Mouse (Mus musculus) mouse embryonic stem cell (cell line): ENCODE results near the gene Cdhr3.

Experiments used
- in situ Hi-C, 2 experiments: fragments of 300-500 bp; cut with MboI; formaldehyde crosslinking; loops; 1 replicate in 1 of 2; 3 replicates in 1 of 2; pipeline ENCODE4 v1.14.3; 2019 to 2020; ENCODE audit warnings: low sequenced_read_pairs in 2 of 2, low pct_unique_long_range_greater_than_20kb in 1 of 2, mixed read lengths in 1 of 2; ENCODE audit not compliant: unreplicated experiment in 1 of 2

Cdhr3 gene

GRCm38 (mm10) chr12:33045533-33046361 is 46.9 kb downstream of the Cdhr3 start:
- in situ Hi-C loops = no loop called here

DNA sequence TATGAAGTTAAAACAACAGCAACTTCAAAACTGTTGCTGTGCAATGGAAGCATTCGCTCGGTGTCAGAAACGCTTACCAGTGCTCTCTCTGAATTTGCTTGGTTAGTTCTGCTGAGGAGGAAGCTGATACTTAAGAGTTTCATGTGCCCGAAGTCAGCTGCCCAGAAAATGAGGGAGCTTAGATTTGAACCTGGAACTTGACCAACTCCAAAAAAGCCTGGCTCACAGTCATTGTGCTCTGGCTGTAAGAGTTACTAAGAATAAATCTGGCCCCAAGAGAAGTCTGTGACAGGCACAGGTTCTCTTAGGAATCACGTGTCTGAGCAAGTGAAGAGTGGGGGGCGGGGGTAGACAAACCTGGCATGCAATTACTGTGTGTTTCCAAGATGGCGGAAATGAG is 51.2 kb downstream of the Cdhr3 start:
- in situ Hi-C loops = no loop called here

DNA sequence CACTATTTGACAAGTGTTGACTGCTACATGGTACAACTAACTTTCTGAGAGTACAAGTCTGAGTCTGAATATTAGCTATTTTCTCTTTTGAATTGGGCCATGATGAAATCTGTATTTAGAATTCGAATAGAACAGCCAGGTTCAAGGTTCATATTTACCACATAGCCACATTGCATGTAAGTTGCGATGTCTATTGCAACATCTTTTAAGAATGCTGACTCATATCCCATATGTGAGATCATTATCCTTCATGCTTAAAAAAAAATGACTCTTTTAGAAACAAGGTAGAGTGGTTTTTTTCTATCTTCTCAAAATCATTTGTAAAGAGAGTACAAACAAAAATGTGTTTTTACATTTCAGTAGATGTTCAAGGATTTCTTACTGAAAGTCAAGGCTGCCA is 51.9 kb downstream of the Cdhr3 start:
- in situ Hi-C loops = no loop called here

DNA sequence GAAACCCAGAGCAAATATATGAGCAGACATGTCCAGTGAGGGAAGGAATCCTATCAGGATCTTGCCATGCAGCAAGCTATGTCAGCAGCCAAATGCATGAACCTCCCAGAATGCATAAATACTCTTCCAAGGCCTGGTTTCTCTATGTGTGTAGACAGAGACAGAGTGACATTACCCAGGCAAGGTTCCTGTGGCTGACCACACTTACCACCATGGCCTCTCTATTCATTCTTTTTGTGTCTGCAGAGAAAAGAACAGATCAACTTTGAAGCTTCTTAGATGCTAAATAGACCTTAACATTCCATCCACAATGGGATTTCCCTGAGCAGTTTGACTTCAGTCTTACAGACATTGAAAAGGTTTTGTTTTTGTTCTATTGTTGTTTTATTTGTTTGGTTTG is 54.0 kb downstream of the Cdhr3 start:
- in situ Hi-C loops = loop anchor here in 1 of 2 experiments (5.0 to 10.0 kb wide), 2 partner anchors 106 to 229 kb away; partner anchors contain the start of gene Atxn7l1

GRCm38 (mm10) chr12:33035719-33036521 is 56.8 kb downstream of the Cdhr3 start:
- in situ Hi-C loops = loop anchor here in 1 of 2 experiments (5.0 to 10.0 kb wide), 2 partner anchors 109 to 231 kb away; partner anchors contain the start of gene Atxn7l1

- in situ Hi-C loops = loop anchor here in 1 of 2 experiments (5.0 to 10.0 kb wide), 2 partner anchors 110 to 232 kb away; partner anchors contain the start of gene Atxn7l1
Observed at GRCm38 (mm10) chr12:33035089-33035718, 57.5 kb downstream of the Cdhr3 start.

DNA sequence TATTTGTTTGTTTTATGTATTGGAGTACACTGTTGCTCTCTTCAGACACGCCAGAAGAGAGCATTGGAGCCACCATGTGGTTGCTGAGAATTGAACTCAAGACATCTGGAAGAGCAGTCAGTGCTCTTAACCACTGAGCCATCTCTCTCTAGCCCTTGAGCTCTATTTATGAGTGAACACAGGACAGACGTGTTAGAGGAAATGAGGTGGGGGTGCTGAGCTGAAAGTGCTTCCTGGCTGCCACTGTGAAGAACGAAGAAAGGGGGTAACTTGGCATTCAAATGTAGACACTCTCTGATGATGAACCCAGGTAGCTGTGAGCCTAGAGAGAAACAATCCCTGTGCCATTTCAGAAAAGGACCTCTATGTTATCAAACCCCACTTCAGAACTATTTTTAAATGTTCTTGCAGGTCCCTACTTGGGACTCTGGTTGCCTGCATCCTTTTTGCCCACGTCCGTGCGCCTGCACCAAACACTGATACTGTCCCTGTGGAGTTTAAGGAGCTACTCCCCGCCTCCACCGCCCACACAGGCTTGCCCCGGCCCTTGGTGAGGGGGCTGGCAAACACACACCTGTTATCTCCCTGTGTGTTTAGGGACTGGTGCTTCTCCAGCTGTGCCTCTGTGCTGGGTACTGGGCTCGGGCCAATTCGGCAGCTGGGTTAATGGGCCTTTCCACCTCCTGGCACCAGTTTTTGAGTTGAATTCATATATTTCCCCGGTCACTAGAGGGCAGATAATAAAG is 58.2 kb downstream of the Cdhr3 start:
- in situ Hi-C loops = loop anchor here in 1 of 2 experiments (5.0 to 10.0 kb wide), 2 partner anchors 110 to 233 kb away; partner anchors contain the start of gene Atxn7l1

GRCm38 (mm10) chr12:33033221-33033620 is 59.5 kb downstream of the Cdhr3 start:
- in situ Hi-C loops = loop anchor here in 1 of 2 experiments (10.0 kb wide), 1 partner anchor 112 kb away; the partner anchor contains the start of gene Atxn7l1

DNA sequence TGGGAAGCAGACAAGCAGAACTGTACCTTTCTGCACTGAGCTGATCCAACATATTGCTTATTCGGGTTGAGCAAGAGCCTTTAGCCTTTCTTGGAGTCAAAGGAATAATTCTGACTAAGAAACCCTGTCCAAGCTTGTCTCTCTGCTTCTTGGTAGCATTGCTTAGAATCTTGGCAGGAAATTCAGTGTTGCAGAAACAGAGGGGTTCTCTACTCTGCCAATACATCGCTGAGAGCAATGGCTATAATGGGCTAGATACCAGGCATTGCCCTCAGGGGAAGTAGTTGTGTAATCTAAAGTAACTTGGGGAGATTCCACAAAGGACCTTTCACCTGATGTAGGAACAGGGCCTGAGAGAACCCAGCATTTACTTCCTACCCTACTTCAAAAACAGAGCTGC is 62.1 kb downstream of the Cdhr3 start:
- in situ Hi-C loops = loop anchor here in 1 of 2 experiments (10.0 kb wide), 1 partner anchor 114 kb away; the partner anchor contains the start of gene Atxn7l1

GRCm38 (mm10) chr12:33030066-33030465 is 62.6 kb downstream of the Cdhr3 start:
- in situ Hi-C loops = loop anchor here in 1 of 2 experiments (10.0 kb wide), 1 partner anchor 115 kb away; the partner anchor contains the start of gene Atxn7l1

- in situ Hi-C loops = loop anchor here in 1 of 2 experiments (5.0 to 10.0 kb wide), 2 partner anchors 116 to 239 kb away; partner anchors contain the start of gene Atxn7l1
Observed at GRCm38 (mm10) chr12:33028708-33029107, 64.0 kb downstream of the Cdhr3 start.

GRCm38 (mm10) chr12:33028109-33028691 is 64.5 kb downstream of the Cdhr3 start:
- in situ Hi-C loops = loop anchor here in 1 of 2 experiments (5.0 to 10.0 kb wide), 2 partner anchors 117 to 239 kb away; partner anchors contain the start of gene Atxn7l1

- in situ Hi-C loops = loop anchor here in 1 of 2 experiments (5.0 to 10.0 kb wide), 2 partner anchors 118 to 240 kb away; partner anchors contain the start of gene Atxn7l1
Observed at GRCm38 (mm10) chr12:33027093-33027492, 65.6 kb downstream of the Cdhr3 start.

GRCm38 (mm10) chr12:33024524-33024923 is 68.2 kb downstream of the Cdhr3 start:
- in situ Hi-C loops = loop anchor here in 1 of 2 experiments (10.0 kb wide), 1 partner anchor 120 kb away; the partner anchor contains the start of gene Atxn7l1

GRCm38 (mm10) chr12:33021751-33022150 is 70.9 kb downstream of the Cdhr3 start:
- in situ Hi-C loops = loop anchor here in 1 of 2 experiments (10.0 kb wide), 1 partner anchor 123 kb away; the partner anchor contains the start of gene Atxn7l1

- in situ Hi-C loops = loop anchor here in 1 of 2 experiments (10.0 kb wide), 1 partner anchor 124 kb away; the partner anchor contains the start of gene Atxn7l1
Observed at GRCm38 (mm10) chr12:33021140-33021539, 71.5 kb downstream of the Cdhr3 start.

- in situ Hi-C loops = loop anchor here in 1 of 2 experiments (10.0 kb wide), 1 partner anchor 125 kb away; the partner anchor contains the start of gene Atxn7l1
Observed at GRCm38 (mm10) chr12:33020011-33020410, 72.7 kb downstream of the Cdhr3 start.
